Mouse (Mus musculus) lung, adult 2 months (tissue): Measurements from ENCODE around the gene Nt5dc2.

Experiments
- CTCF ChIP-seq: fragments of 200-500 bp; IDR thresholded peaks from 2 replicates; pipeline ENCODE4 v1.5.1; 2011; ENCODE audit warnings: mild to moderate bottlenecking, low read length, control low read depth; ENCODE audit not compliant: insufficient read depth
- POLR2A ChIP-seq: fragments of 200-500 bp; IDR thresholded peaks from 2 replicates; pipeline ENCODE4 v1.6.1; 2011; ENCODE audit warnings: low read depth, mild to moderate bottlenecking, control low read depth, low read length, borderline replicate concordance; ENCODE audit errors: extremely low read depth

GRCm38 (mm10) chr14:31177287-31177686 lies 46.4 kb downstream of the Nt5dc2 start:
- no peak for TF ChIP-seq CTCF
- no peak for TF ChIP-seq POLR2A
